Mouse (Mus musculus): ENCODE measurements around the gene Rps13. TPM values are rescaled to one million over a fixed set of nuclear protein-coding genes. Genes with fewer than 3 reads are reported as not detected.

Gene Rps13
- polyA plus RNA-seq, 1 experiment = not detected

DNA sequence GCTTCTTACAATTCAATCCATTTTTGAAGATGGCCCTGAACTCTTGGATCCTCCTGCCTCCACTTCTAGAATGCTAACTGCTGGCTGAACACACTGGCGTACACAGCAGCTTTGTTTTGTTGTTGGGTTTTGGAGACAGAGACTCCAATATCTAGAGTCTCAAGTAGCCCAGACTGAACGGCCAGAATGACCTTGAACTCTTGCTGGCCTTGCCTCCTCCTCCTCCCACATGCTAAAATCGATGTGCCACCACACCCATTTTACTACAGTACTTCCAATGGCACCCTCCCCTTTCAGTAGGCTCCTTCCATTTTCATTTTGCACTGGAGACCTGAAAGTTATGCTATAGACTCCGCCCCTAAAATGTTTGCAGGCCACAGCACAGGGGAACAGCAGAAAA, 32.9 kb downstream of the Rps13 start:
- TF ChIP-seq CTCF (IDR thresholded peaks at IDR 0.05; ENCODE audit: insufficient read depth, low read depth, low read length) (no peak), POLR2A (IDR thresholded peaks at IDR 0.05; ENCODE audit: insufficient read depth, low read depth, low read length) (no peak)
- Histone ChIP-seq H3K27ac (ENCODE audit: insufficient read depth, low read depth, low read length) (no peak overlapping the region), H3K4me3 (ENCODE audit: insufficient read depth, low read depth, low read length) (no peak overlapping the region), H3K4me1 (ENCODE audit: control insufficient read depth, insufficient read depth, low read length) (no peaks in the 10 kb centered on the region; the same call in 1 of the 2 replicates)
- WGBS = 96% methylated on average over 4 of the region's 4 CpGs

DNA sequence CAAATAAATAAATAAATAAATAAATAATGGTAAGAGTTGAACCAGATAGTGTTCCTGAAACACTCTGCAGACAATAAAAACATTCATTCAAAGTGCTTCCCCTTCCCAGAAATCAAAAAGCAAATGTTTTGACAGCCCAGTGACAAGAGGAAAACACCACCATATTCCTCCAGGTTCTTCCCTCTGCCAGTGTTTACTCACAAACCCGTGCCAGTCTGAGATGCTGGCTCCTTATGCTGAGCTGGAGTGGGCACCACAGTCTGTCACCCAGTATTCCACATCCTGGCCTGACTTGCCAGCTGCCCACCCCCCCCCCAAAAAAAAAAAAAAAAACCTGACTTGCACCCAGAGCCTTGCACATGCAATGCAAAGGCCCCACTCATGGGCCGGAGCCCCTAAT, 35.1 kb downstream of the Rps13 start:
- Histone ChIP-seq H3K4me3 (ENCODE audit: insufficient read depth, low read depth, low read length) (no peak overlapping the region), H3K27ac (ENCODE audit: insufficient read depth, low read depth, low read length) (no peak overlapping the region), H3K4me1 (ENCODE audit: control insufficient read depth, insufficient read depth, low read length) (peaks cover 3% of the 10 kb centered on the region)
- no peak for TF ChIP-seq POLR2A (IDR thresholded peaks at IDR 0.05; ENCODE audit: insufficient read depth, low read depth, low read length)
- no peak for TF ChIP-seq CTCF (IDR thresholded peaks at IDR 0.05; ENCODE audit: insufficient read depth, low read depth, low read length)
- 69% methylated on average over 2 of the region's 2 CpGs for WGBS

DNA sequence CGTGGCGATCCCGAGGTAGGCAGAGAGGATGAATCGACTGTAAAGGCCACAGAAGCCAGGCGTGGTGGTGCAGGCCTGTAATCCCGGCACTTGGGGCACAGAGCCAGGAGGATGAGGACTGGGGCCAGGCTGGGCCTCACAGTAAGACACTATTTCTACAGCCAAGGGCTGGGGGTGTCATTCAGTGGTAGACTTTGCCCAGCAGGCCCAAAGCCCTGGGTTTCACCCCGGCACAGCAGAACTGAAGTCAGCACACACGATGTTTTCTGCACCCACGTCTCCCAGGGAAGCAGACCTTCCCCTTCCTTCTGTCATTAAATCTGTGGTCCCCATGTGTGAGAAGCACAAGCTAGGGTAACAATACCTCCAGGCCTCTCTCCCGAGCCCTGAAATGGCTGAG, 35.6 kb downstream of the Rps13 start:
- no peak overlapping the region for H3K4me3 ChIP-seq (ENCODE audit: insufficient read depth, low read depth, low read length)
- H3K4me1 ChIP-seq (ENCODE audit: control insufficient read depth, insufficient read depth, low read length) = peaks cover 3% of the 10 kb centered on the region
- 77% methylated on average over 10 of the region's 10 CpGs for WGBS
- H3K27ac ChIP-seq (ENCODE audit: insufficient read depth, low read depth, low read length) = no peak overlapping the region
- TF ChIP-seq CTCF (IDR thresholded peaks at IDR 0.05; ENCODE audit: insufficient read depth, low read depth, low read length) = no peak
- TF ChIP-seq POLR2A (IDR thresholded peaks at IDR 0.05; ENCODE audit: insufficient read depth, low read depth, low read length) = no peak

DNA sequence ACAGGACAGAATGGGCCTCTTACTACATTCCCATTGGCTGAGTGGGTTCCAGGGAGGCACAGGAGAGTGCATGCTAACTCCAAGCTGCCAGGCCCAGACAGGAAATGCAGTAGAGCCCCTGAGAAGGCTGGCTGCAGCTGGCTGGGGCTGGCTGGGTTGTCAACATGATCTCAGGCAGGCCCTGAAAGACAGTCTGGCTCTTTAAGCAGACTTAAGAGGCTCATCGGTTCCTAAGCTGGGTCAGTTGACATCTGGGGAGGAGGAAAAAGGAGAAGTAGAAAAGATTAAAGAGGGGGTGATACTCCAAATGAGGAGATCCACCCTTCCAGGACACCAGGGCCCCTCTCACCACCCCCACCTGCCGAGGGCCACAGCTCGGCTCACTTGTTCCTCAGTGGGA, 39.0 kb downstream of the Rps13 start:
- WGBS = 62% methylated on average over 3 of the region's 3 CpGs
- TF ChIP-seq POLR2A (IDR thresholded peaks at IDR 0.05; ENCODE audit: insufficient read depth, low read depth, low read length) (no peak), CTCF (IDR thresholded peaks at IDR 0.05; ENCODE audit: insufficient read depth, low read depth, low read length) (no peak)

DNA sequence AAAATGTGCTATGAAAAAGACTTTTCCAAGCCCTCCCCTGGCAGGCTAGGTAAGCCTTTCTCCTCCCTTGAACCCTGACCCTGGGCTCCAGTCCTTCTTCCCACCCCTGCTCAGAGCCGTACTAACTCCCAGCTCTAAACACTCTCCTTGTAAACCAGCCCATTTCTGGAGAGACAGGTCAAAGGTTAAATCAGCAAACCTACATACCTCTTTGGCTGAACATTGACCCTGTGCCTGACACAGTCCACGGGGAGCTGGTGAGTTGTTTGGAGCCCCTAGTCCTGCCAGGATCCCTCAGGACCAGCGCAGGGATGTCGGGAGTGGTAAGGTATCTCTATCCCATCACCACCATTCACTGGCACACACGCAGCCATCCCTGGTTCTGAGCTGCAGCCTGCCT, 41.6 kb downstream of the Rps13 start:
- H3K27ac ChIP-seq (ENCODE audit: insufficient read depth, low read depth, low read length) = no peak overlapping the region
- 85% methylated on average over 5 of the region's 5 CpGs for WGBS
- peaks cover 3% of the 10 kb centered on the region; the same call in 1 of the 2 replicates for H3K4me1 ChIP-seq (ENCODE audit: control insufficient read depth, insufficient read depth, low read length)
- no peak overlapping the region for H3K4me3 ChIP-seq (ENCODE audit: insufficient read depth, low read depth, low read length)
- TF ChIP-seq POLR2A (IDR thresholded peaks at IDR 0.05; ENCODE audit: insufficient read depth, low read depth, low read length) = no peak
- TF ChIP-seq CTCF (IDR thresholded peaks at IDR 0.05; ENCODE audit: insufficient read depth, low read depth, low read length) = no peak

More for the DNA sequence above, 39.0 kb downstream of the Rps13 start:
- no peak overlapping the region for H3K27ac ChIP-seq (ENCODE audit: insufficient read depth, low read depth, low read length)
- H3K4me1 ChIP-seq (ENCODE audit: control insufficient read depth, insufficient read depth, low read length) = peaks cover 3% of the 10 kb centered on the region
- no peak overlapping the region for H3K4me3 ChIP-seq (ENCODE audit: insufficient read depth, low read depth, low read length)

DNA sequence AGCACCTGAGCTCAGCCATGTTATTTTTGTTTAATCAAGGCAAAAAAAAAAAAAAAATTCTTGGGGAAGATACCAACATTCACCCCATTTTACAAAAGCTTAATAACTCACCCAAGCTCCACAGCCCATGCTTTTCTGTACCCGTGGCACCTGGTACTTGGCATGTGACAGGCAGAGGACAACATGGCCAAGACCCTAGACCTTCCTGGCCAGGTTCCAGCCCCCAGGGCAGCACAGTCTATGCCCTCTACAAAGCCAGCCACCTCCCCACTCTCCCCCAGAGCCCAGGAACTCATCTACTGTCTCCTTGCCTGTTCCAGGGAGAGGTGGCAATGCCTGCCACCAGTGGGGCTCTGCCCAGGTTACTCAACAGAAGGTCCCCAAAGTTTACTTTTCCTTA, 43.4 kb downstream of the Rps13 start:
- Histone ChIP-seq H3K4me3 (ENCODE audit: insufficient read depth, low read depth, low read length) (no peak overlapping the region), H3K27ac (ENCODE audit: insufficient read depth, low read depth, low read length) (no peak overlapping the region), H3K4me1 (ENCODE audit: control insufficient read depth, insufficient read depth, low read length) (peaks cover 3% of the 10 kb centered on the region; the same call in 1 of the 2 replicates)
- WGBS = 80% methylated on average over 1 of the region's 1 CpGs
- no peak for TF ChIP-seq POLR2A (IDR thresholded peaks at IDR 0.05; ENCODE audit: insufficient read depth, low read depth, low read length)

DNA sequence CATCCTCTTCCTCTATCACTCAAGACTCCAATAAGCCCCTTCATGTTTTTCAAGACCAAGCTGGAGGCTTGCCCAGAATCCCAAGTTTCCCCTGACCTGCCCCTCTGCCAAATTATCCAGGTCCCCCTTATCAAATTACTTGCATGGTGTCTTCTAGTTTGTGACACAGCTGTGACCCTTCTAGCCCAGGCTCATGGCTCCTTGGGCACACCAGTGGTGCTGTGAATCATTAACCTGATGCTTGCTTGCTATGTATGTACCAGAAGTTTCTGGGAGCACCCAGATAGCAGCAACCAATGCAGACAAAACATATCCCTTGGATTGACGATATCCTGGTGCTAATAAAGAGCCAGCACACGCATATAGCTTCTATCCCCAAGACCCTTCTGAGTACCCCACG, 45.0 kb downstream of the Rps13 start:
- no peak overlapping the region for H3K4me3 ChIP-seq (ENCODE audit: insufficient read depth, low read depth, low read length)
- no peaks in the 10 kb centered on the region for H3K4me1 ChIP-seq (ENCODE audit: control insufficient read depth, insufficient read depth, low read length)
- TF ChIP-seq CTCF (IDR thresholded peaks at IDR 0.05; ENCODE audit: insufficient read depth, low read depth, low read length) (no peak), POLR2A (IDR thresholded peaks at IDR 0.05; ENCODE audit: insufficient read depth, low read depth, low read length) (no peak)
- 97% methylated on average over 3 of the region's 3 CpGs for WGBS
- no peak overlapping the region for H3K27ac ChIP-seq (ENCODE audit: insufficient read depth, low read depth, low read length)

DNA sequence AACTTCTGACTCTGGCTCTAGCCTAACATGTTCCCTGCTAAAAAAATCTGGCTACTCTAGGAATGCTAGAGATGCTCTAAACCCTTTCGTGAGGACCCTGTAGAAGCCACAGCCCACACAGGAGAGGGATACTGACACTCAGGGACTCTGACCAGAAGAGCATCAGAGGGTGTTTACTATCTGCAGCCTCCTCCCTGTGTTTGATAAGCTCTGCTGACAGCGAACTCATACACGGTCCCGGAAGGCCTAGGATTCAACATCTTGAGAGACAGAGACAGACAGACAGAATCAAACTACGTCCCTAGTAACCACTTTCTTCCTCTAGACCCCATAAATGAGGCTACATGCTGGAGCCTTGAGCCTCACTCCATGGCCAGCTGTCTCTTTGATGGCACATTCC, 46.0 kb downstream of the Rps13 start:
- TF ChIP-seq CTCF (IDR thresholded peaks at IDR 0.05; ENCODE audit: insufficient read depth, low read depth, low read length) (no peak), POLR2A (IDR thresholded peaks at IDR 0.05; ENCODE audit: insufficient read depth, low read depth, low read length) (no peak)
- Histone ChIP-seq H3K4me3 (ENCODE audit: insufficient read depth, low read depth, low read length) (no peak overlapping the region), H3K4me1 (ENCODE audit: control insufficient read depth, insufficient read depth, low read length) (0 out of 2 replicates have a peak, but pooled peaks cover under 1% of the 10 kb centered on the region), H3K27ac (ENCODE audit: insufficient read depth, low read depth, low read length) (no peak overlapping the region)
- WGBS = 92% methylated on average over 5 of the region's 5 CpGs

DNA sequence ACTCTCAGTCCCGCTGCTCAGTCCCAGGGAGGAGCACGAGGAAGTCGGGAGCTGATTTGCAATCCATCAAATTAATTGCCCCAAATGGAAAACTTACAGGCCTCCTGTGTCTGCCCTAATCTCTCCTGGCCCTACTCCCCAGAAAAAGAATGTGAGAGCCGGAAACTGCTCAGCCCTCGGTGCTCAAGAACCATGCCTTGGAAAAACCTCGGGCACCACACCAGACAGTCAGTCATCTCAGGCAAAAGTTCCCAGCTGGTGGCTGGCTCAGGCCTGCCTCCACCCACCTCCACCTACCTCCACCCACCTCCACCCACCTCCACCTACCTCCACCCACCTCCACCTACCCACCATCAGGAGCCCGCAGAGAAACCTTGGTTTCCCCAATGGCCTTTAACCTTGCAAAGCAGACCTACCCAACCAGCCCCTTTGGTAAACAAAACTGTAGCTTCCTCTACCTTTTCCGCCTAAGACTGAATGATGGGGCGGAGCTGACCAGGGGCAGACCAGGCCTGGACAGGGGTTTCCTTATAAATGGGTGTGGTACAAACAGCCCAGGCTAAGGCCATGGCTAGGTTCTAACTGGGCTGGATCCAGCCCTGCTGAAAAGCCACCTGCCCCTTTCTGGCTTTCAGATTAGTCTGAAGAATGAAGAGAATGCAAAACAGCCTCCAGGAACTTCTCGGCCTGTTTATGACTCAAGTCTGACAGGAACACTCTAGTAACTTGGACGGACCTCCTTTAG, 47.2 kb downstream of the Rps13 start:
- Histone ChIP-seq H3K27ac (ENCODE audit: insufficient read depth, low read depth, low read length) (no peak overlapping the region), H3K4me3 (ENCODE audit: insufficient read depth, low read depth, low read length) (no peak overlapping the region), H3K4me1 (ENCODE audit: control insufficient read depth, insufficient read depth, low read length) (peaks cover 5% of the 10 kb centered on the region; the same call in 1 of the 2 replicates)
- WGBS = 72% methylated on average over 11 of the region's 11 CpGs
- no peak for TF ChIP-seq POLR2A (IDR thresholded peaks at IDR 0.05; ENCODE audit: insufficient read depth, low read depth, low read length)
- no peak for TF ChIP-seq CTCF (IDR thresholded peaks at IDR 0.05; ENCODE audit: insufficient read depth, low read depth, low read length)

All from olfactory bulb, adult 2 months (tissue).